Mouse (Mus musculus) heart, postnatal 0 days (tissue): ENCODE measurements around the gene Stim1.

Experiments used
- CTCF ChIP-seq: IDR thresholded peaks from 2 replicates; pipeline ENCODE4 v1.5.1; 2016; ENCODE audit warnings: antibody characterized with exemption, control low read depth, low read depth
- EP300 ChIP-seq: IDR thresholded peaks from 2 replicates; pipeline ENCODE4 v1.6.1; 2016; ENCODE audit warnings: antibody characterized with exemption, low read depth

DNA sequence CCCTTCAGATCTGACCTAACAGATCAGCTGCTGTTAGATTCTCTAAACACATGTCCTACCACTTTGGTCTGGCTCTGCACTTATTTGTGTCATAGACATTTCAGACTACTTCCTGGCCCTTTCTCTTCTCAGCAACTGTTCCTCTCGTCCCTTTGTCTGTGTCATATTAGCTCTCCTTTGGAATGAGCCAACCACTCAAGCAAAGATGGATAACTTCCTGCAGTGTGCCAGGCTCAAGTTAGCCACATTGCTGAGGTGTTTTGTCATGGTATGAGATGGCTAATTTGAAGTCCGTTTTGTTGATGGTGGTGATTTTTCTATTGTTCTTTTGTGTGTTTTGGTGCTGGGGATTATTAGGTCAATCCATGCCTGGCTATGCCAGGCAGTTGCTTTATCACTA is 93.7 kb downstream of the Stim1 start:
- no peak for TF ChIP-seq CTCF
- TF ChIP-seq EP300: no peak
